Mouse (Mus musculus) E14TG2a.4 (cell line): ENCODE results near the gene B4galt7.

Experiments
- CTCF ChIP-seq: conservative IDR thresholded peaks from 2 replicates; pipeline ENCODE4 v1.5.1; 2014; ENCODE audit warnings: low read length
- NANOG ChIP-seq: IDR thresholded peaks from 2 replicates; pipeline ENCODE4 v1.6.1; 2014; ENCODE audit warnings: borderline replicate concordance, low read length, mixed read lengths

GRCm38 (mm10) chr13:55563266-55563879 lies 36.3 kb upstream of the B4galt7 start:
- TF ChIP-seq CTCF (no peak), NANOG (no peak)
